Mouse (Mus musculus) ES-Bruce4 (cell line): ENCODE results near the gene Gm19684.
"Not testable (repeated sequence)": the region's sequence is repeated elsewhere in the genome, so short reads cannot be mapped to it uniquely, and the experiment has no call there.

Experiments used
- CTCF ChIP-seq: IDR thresholded peaks from one replicate; pipeline ENCODE4 v1.8.1; 2011; ENCODE audit warnings: low read depth, low read length
- POLR2A ChIP-seq: IDR thresholded peaks from one replicate; pipeline ENCODE4 v1.8.1; 2011; ENCODE audit warnings: low read length; ENCODE audit not compliant: insufficient read depth

DNA sequence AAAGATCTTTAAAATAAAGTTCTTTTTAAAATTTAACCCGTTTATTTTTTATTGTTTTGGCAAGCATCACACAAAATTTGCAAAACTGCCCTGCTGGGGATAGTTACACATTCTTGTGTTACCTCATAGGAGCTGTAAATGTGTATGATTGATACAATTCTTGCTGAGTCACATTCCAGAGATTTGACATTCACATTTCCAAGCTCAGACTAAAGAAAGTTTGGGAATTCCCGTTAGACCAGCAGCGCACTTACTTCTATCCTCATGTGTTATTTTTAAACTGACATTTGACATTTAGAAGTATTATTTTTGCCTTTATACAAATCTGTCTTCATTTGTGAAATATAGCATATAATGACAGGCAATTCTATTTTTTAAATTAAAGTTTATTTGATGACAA lies 2.6 kb downstream of the Gm19684 start:
- not testable (repeated sequence) for TF ChIP-seq POLR2A, CTCF
